Mouse (Mus musculus) MEL (cell line): Measurements from ENCODE around the gene Ggt1.

Source experiments
- CTCF ChIP-seq, 3 experiments: IDR thresholded peaks in 2 of 3; conservative IDR thresholded peaks in 1 of 3; 2 replicates each; pipeline ENCODE4 v1.5.1; 2011 to 2012; ENCODE audit warnings: low read length in 3 of 3, low read depth in 2 of 3, mild to moderate bottlenecking in 2 of 3, improper control_type of control experiment in 1 of 3, inconsistent platforms in 1 of 3, mixed read lengths in 1 of 3, moderate library complexity in 1 of 3; ENCODE audit not compliant: control insufficient read depth in 1 of 3, insufficient read depth in 1 of 3, poor library complexity in 1 of 3, severe bottlenecking in 1 of 3
- E2F4 ChIP-seq: IDR thresholded peaks from 2 replicates; pipeline ENCODE4 v1.6.1; 2011; ENCODE audit warnings: low read depth, low read length, improper control_type of control experiment, borderline replicate concordance
- EP300 ChIP-seq, 2 experiments: IDR thresholded peaks; 2 replicates each; pipeline ENCODE4 v1.6.1; 2011; ENCODE audit warnings: improper control_type of control experiment in 2 of 2, low read length in 2 of 2, low read depth in 1 of 2, mild to moderate bottlenecking in 1 of 2
- POLR2A ChIP-seq, 2 experiments: IDR thresholded peaks; 2 replicates each; pipeline ENCODE4 v1.6.1; 2011 to 2012; ENCODE audit warnings: low read length in 2 of 2, mild to moderate bottlenecking in 2 of 2, control low read depth in 1 of 2, improper control_type of control experiment in 1 of 2, low read depth in 1 of 2, moderate library complexity in 1 of 2; ENCODE audit not compliant: control insufficient read depth in 1 of 2, insufficient read depth in 1 of 2, poor library complexity in 1 of 2
- SMC3 ChIP-seq: IDR thresholded peaks from 2 replicates; pipeline ENCODE4 v1.6.1; 2011; ENCODE audit warnings: low read depth, low read length, improper control_type of control experiment
- TAL1 ChIP-seq: IDR thresholded peaks from 2 replicates; pipeline ENCODE4 v1.6.1; 2012; ENCODE audit warnings: mild to moderate bottlenecking, inconsistent platforms, low read length, moderate library complexity, mixed read lengths

DNA sequence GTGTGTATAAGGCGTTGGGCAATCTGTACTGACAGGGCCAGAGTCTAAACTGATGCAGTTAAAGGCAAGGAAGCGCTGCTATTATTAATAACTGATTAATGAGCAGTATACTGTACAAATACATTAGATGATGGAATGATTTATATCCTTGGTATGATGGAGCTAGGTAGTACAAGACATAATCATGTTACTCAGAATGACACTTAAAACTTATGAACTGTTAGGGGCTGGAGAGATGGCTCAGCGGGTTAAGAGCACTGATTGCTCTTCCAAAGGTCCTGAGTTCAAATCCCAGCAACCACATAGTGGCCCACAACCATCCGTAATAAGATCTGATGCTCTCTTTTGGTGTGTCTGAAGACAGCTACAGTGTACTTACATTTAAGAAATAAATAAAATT is 45.8 kb downstream of the Ggt1 start:
- no peak for TF ChIP-seq CTCF (IDR thresholded peaks at IDR 0.05 in 2 of 3, conservative IDR thresholded peaks at IDR 0.05 in 1 of 3; ENCODE audit: control insufficient read depth in 1 of 3, insufficient read depth in 1 of 3, low read depth in 2 of 3, low read length in 3 of 3, poor library complexity in 1 of 3, severe bottlenecking in 1 of 3)
- no peak for TF ChIP-seq TAL1
- no peak for TF ChIP-seq POLR2A (IDR thresholded peaks at IDR 0.05; ENCODE audit: control insufficient read depth in 1 of 2, insufficient read depth in 1 of 2, low read depth in 1 of 2, low read length in 2 of 2, poor library complexity in 1 of 2)
- TF ChIP-seq E2F4: no peak
- TF ChIP-seq EP300 (IDR thresholded peaks at IDR 0.05; ENCODE audit: low read depth in 1 of 2, low read length in 2 of 2): no peak
- TF ChIP-seq SMC3: no peak
